Mouse (Mus musculus) liver, embryonic 12.5 days (tissue): ENCODE data around the gene Prss30. TPM values are rescaled to one million over a fixed set of nuclear protein-coding genes. Genes with fewer than 3 reads are reported as not detected.
A peak's percentile ranks its signal among the peaks of the same experiment; 100 is the strongest.

Experiments
- ATAC-seq: fragments of 200-750 bp; cut with Nextera tagmentation; 2 replicates; pipeline ENCODE4 v1.8.0; 2017; ENCODE audit warnings: moderate number of reproducible peaks, mild to moderate bottlenecking, moderate library complexity
- H3K27ac ChIP-seq: fragments of 300-500 bp; sonication (generic); 2 replicates; pipeline ENCODE4 v1.5.1; 2016; ENCODE audit warnings: mild to moderate bottlenecking
- H3K27me3 ChIP-seq: fragments of 300-500 bp; sonication (generic); replicated peaks from 2 replicates; pipeline ENCODE4 v1.6.1; 2016; ENCODE audit warnings: mild to moderate bottlenecking, moderate library complexity
- H3K36me3 ChIP-seq: fragments of 300-500 bp; sonication (generic); 2 replicates; pipeline ENCODE4 v1.6.1; 2016; ENCODE audit warnings: mild to moderate bottlenecking, moderate library complexity
- H3K4me1 ChIP-seq: fragments of 300-500 bp; sonication (generic); 2 replicates; pipeline ENCODE4 v1.6.1; 2016
- H3K4me2 ChIP-seq: fragments of 300-500 bp; sonication (generic); 2 replicates; pipeline ENCODE4 v1.6.1; 2016; ENCODE audit warnings: mild to moderate bottlenecking, moderate library complexity
- H3K4me3 ChIP-seq: fragments of 300-500 bp; sonication (generic); 2 replicates; pipeline ENCODE4 v1.5.1; 2016; ENCODE audit warnings: mild to moderate bottlenecking, moderate library complexity
- H3K9ac ChIP-seq: fragments of 300-500 bp; sonication (generic); 2 replicates; pipeline ENCODE4 v1.6.1; 2016; ENCODE audit warnings: mild to moderate bottlenecking, moderate library complexity
- H3K9me3 ChIP-seq: fragments of 300-500 bp; sonication (generic); replicated peaks from 2 replicates; pipeline ENCODE4 v1.6.1; 2016; ENCODE audit warnings: mild to moderate bottlenecking, moderate library complexity
- WGBS: fragments of 180-500 bp; shearing (Covaris S2); methylation state at CpG from one replicate; pipeline ENCODE4 v1.1.7; 2016; ENCODE audit not compliant: insufficient replicate concordance; 5-methylcytosine and 5-hydroxymethylcytosine counted together
- polyA plus RNA-seq: library from polyadenylated mRNA; unstranded; fragments of >200 nt; fragmentation: Nextera tagmentation; extraction: Ambion mirVana; gene quantifications from 2 replicates; pipeline ENCODE4 v1.2.1, GENCODE M21; 2016

The Prss30 gene
- not detected in 2 replicates for polyA plus RNA-seq

DNA sequence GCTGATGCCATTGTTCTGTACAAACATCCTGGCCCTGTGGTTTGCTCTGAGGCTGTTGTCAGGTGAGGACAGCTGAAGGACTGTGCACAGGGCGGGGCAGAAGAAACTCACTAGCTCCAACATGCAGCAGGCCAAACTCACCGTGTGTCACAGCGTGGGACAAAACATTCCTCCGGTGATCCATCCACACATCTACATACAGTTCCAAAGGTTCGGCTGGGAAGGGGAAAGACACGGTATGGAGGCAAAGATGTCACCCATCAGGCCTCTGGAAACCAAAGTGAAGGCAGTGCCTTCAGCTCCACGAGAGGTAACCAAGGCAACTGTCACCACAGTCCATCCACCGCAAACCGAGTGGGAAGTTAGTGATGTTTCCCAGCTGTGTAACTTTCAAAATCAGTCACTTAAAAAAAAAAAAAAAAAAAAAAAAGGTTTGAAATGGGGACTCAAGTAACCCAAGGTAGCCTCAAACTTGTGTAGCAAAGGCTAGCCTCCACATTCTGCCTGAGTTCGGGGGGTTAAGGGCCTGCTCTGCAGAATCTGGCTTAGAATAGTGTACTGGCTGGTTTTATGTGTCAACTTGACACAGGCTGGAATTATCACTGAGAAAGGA lies at the start of gene Prss30:
TSS of gene Prss30 (minus strand) at position 270 of the 613 bp plus-strand sequence.
- WGBS = 62% methylated on average over 10 of the region's 10 CpGs
- no peaks in the 10 kb centered on the region for H3K9me3 ChIP-seq
- no peak within 1 kb of the TSS for H3K27ac ChIP-seq
- H3K4me1 ChIP-seq = no peaks in the 10 kb centered on the region
- H3K4me2 ChIP-seq = no peak within 1 kb of the TSS
- H3K9ac ChIP-seq = no peak within 1 kb of the TSS
- no peaks in the 10 kb centered on the region for H3K36me3 ChIP-seq
- no peak within 1 kb of the TSS for H3K4me3 ChIP-seq
- ATAC-seq = no peak
- H3K27me3 ChIP-seq = no peaks in the 10 kb centered on the region

GRCm38 (mm10) chr17:24029477-24029876 lies 49.1 kb upstream of the Prss30 start:
- Histone ChIP-seq H3K4me2 (no peak overlapping the region), H3K27ac (no peak overlapping the region), H3K9me3 (no peaks in the 10 kb centered on the region), H3K9ac (no peak overlapping the region), H3K4me3 (no peak overlapping the region), H3K4me1 (no peaks in the 10 kb centered on the region), H3K27me3 (0 out of 2 replicates have a peak, but pooled peaks cover 13% of the 10 kb centered on the region), H3K36me3 (no peaks in the 10 kb centered on the region)
- 62% methylated on average over 7 of the region's 7 CpGs for WGBS
- ATAC-seq = no peak

GRCm38 (mm10) chr17:24021375-24022199 lies 41.2 kb upstream of the Prss30 start:
- Histone ChIP-seq H3K36me3 (no peaks in the 10 kb centered on the region), H3K4me1 (no peaks in the 10 kb centered on the region), H3K9ac (no peak overlapping the region), H3K27me3 (peaks cover 6% of the 10 kb centered on the region), H3K27ac (no peak overlapping the region), H3K9me3 (no peaks in the 10 kb centered on the region), H3K4me2 (no peak overlapping the region), H3K4me3 (no peak overlapping the region)
- no peak; the same call in 1 of the 2 replicates for ATAC-seq
- WGBS = 48% methylated on average over 5 of the region's 5 CpGs

DNA sequence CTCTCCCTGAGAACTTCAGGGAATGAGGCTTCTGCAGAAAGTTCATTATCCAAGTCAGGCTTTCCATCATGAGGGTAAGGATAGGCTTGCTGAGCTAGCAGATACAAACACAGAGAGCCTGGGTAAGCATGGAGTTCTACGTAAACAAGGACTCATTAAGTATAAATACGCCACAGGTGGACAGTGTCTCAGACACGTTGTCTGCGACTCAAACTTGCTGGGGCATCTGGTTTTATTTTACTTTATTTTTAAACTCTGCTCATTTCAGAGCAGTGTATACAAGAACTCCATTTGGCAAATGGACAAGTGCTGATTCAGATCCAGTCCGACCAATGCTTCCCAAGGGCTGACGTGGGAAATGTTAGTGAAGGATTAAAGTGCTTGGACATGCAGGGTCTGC lies 40.3 kb upstream of the Prss30 start:
- no peaks in the 10 kb centered on the region for H3K4me1 ChIP-seq
- no peak overlapping the region for H3K4me2 ChIP-seq
- H3K36me3 ChIP-seq = no peaks in the 10 kb centered on the region
- no peak for ATAC-seq
- H3K9ac ChIP-seq = no peak overlapping the region
- 66% methylated on average over 6 of the region's 6 CpGs for WGBS
- peaks cover 6% of the 10 kb centered on the region for H3K27me3 ChIP-seq
- H3K9me3 ChIP-seq = no peaks in the 10 kb centered on the region
- no peak overlapping the region for H3K4me3 ChIP-seq
- H3K27ac ChIP-seq = no peak overlapping the region

DNA sequence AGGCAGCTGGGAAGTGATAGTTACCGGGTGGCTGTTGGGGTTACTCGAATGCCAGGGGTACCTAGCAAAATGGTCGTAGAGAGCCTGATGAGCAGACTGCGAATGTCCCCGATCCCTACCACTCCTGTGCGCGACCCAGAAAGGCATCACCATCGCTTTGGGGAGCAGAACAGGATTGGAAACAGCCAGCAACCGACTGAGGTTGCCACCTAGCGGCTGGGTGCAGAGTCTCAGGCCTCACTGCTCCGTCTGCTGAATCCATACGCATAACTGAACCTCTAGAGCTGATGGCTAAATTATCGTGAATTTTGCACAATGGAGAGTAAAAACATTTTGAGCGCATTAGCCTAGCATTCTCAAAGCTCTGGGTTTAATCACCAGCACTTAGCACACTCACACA lies 35.4 kb upstream of the Prss30 start:
- WGBS = 19% methylated on average over 14 of the region's 14 CpGs

DNA sequence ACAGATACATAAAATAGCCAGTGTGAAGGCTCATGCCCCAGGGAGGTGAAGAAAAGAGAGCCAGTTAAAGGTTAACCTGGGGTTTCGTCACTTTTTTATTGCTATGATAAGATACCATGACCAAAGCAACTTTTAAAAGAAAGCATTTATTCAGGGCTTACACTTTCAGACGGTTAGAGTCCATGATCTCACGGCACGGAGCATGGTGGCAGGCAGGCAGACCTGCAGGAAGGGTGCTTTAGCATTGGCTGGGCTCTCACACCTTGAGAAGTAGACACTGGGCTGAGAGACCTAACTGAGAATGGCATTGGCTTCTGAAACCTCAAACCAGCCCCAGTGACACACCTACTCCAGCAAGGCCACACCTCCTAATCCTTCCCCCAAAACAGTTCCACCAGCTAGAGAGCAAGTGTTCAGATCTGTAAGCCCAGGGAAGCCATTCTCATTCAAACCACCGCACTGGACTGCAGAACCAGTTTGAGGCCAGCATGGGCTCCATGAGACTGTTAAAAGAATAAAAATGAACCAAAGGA lies 34.1 kb upstream of the Prss30 start:
- no peak overlapping the region for H3K9ac ChIP-seq
- H3K4me2 ChIP-seq = no peak overlapping the region
- H3K4me1 ChIP-seq = no peaks in the 10 kb centered on the region
- WGBS = 75% methylated on average over 5 of the region's 5 CpGs
- H3K4me3 ChIP-seq = no peak overlapping the region
- H3K36me3 ChIP-seq = no peaks in the 10 kb centered on the region
- no peak overlapping the region for H3K27ac ChIP-seq
- H3K9me3 ChIP-seq = no peaks in the 10 kb centered on the region
- H3K27me3 ChIP-seq = no peaks in the 10 kb centered on the region
- ATAC-seq = no peak

More for the DNA sequence above, 35.4 kb upstream of the Prss30 start:
- no peak for ATAC-seq
- no peak overlapping the region for H3K4me3 ChIP-seq
- no peak overlapping the region for H3K4me2 ChIP-seq
- no peaks in the 10 kb centered on the region for H3K4me1 ChIP-seq
- H3K9me3 ChIP-seq = no peaks in the 10 kb centered on the region
- no peak overlapping the region for H3K9ac ChIP-seq
- H3K36me3 ChIP-seq = no peaks in the 10 kb centered on the region
- peaks cover 6% of the 10 kb centered on the region; the same call in 1 of the 2 replicates for H3K27me3 ChIP-seq
- H3K27ac ChIP-seq = no peak overlapping the region

DNA sequence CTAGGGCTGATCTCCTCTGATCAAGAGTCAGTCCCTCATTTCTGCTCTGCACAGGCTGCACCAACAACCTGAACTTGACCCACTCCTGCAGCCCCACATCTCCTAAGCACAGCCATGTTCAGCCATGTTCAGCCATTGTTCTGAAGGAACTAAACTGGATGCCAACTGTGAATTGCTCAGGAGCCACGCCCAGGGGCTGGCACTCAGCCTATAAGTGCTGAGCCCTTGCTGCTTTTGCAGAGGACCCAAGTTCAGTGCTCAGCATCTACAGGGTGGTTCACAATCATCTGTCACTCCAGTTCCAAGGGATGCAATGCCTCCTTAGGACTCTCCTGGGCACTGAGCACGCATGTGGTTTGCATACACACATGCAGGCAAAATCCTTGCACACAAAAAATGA lies 32.6 kb upstream of the Prss30 start:
- ATAC-seq = no peak
- WGBS = 71% methylated on average over 2 of the region's 2 CpGs
- Histone ChIP-seq H3K27me3 (no peaks in the 10 kb centered on the region), H3K9me3 (no peaks in the 10 kb centered on the region), H3K4me2 (no peak overlapping the region), H3K4me1 (no peaks in the 10 kb centered on the region), H3K36me3 (no peaks in the 10 kb centered on the region), H3K27ac (no peak overlapping the region), H3K4me3 (no peak overlapping the region), H3K9ac (no peak overlapping the region)

DNA sequence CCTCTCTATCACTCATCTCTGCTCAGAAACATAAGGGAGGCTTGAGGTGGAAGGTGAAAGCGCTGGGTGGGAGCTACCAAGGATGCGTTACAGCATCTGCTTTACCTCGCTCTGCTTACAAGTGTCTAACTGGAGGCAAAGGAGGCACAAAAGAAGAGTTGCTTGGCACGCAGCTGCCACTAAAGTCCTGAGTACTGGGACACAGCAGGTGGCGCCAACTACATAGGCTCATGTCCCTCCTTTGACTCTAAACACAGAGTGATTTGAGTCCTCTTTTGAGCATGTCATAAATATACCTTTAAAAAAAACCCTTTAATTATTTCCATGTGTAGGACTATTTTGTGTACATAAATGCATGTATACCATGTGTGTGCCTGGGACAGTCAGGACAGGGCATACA lies 29.3 kb upstream of the Prss30 start:
- H3K36me3 ChIP-seq = no peaks in the 10 kb centered on the region
- H3K4me1 ChIP-seq = no peaks in the 10 kb centered on the region
- H3K4me3 ChIP-seq = no peak overlapping the region
- H3K9me3 ChIP-seq = no peaks in the 10 kb centered on the region
- H3K4me2 ChIP-seq = no peak overlapping the region
- 43% methylated on average over 5 of the region's 5 CpGs for WGBS
- H3K27me3 ChIP-seq = no peaks in the 10 kb centered on the region
- H3K27ac ChIP-seq = no peak overlapping the region
- no peak for ATAC-seq
- H3K9ac ChIP-seq = no peak overlapping the region

- Histone ChIP-seq H3K4me3 (no peak overlapping the region), H3K4me1 (no peaks in the 10 kb centered on the region), H3K27me3 (no peaks in the 10 kb centered on the region), H3K9ac (no peak overlapping the region), H3K27ac (no peak overlapping the region), H3K36me3 (no peaks in the 10 kb centered on the region), H3K9me3 (no peaks in the 10 kb centered on the region), H3K4me2 (no peak overlapping the region)
- no peak for ATAC-seq
- WGBS = 48% methylated on average over 4 of the region's 4 CpGs
Measured at GRCm38 (mm10) chr17:24008105-24008504, 27.7 kb upstream of the Prss30 start.

GRCm38 (mm10) chr17:24007391-24007790 lies 27.0 kb upstream of the Prss30 start:
- Histone ChIP-seq H3K4me1 (no peaks in the 10 kb centered on the region), H3K9ac (no peak overlapping the region), H3K4me2 (no peak overlapping the region), H3K9me3 (no peaks in the 10 kb centered on the region), H3K4me3 (no peak overlapping the region), H3K27ac (no peak overlapping the region), H3K36me3 (no peaks in the 10 kb centered on the region), H3K27me3 (no peaks in the 10 kb centered on the region)
- 0 out of 2 replicates have a peak, but pooled peaks have one; percentile 30 for ATAC-seq
- WGBS = 43% methylated on average over 1 of the region's 1 CpGs

DNA sequence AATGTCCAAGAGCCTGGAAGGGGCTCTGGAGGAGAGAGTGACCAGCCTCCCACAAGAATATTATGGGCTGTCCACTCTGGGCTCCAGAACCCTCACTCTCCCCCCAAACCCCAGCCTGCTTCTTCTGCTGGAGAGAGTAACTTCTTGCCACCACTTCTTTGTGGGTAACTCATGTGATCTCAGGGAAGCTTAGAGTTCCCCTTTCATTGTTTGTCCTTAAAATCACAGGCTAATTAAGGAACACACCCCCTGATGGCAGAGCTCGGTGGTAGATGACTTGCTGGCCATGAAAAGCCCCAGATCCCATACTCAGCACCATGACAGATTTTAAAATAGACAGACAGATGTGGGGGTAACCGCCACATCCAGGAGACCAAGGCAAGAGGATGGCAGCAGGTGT lies 26.6 kb upstream of the Prss30 start:
- Histone ChIP-seq H3K27ac (no peak overlapping the region), H3K27me3 (no peaks in the 10 kb centered on the region), H3K4me2 (no peak overlapping the region), H3K4me1 (no peaks in the 10 kb centered on the region), H3K9ac (no peak overlapping the region), H3K4me3 (no peak overlapping the region), H3K9me3 (no peaks in the 10 kb centered on the region), H3K36me3 (no peaks in the 10 kb centered on the region)
- 36% methylated on average over 2 of the region's 2 CpGs for WGBS
- ATAC-seq = no peak

GRCm38 (mm10) chr17:24005049-24005448 lies 24.7 kb upstream of the Prss30 start:
- Histone ChIP-seq H3K9me3 (no peaks in the 10 kb centered on the region), H3K4me1 (no peaks in the 10 kb centered on the region), H3K4me3 (no peak overlapping the region), H3K9ac (no peak overlapping the region), H3K27ac (no peak overlapping the region), H3K36me3 (no peaks in the 10 kb centered on the region), H3K4me2 (no peak overlapping the region), H3K27me3 (no peaks in the 10 kb centered on the region)
- ATAC-seq = no peak
- 69% methylated on average over 3 of the region's 3 CpGs for WGBS
